Mouse (Mus musculus): Measurements from ENCODE around the gene Cdk5r2. TPM values are rescaled to one million over a fixed set of nuclear protein-coding genes. Genes with fewer than 3 reads are reported as not detected.

The Cdk5r2 gene
- total and polyA plus RNA-seq, 3 experiments, result 0.04 to 0.24 TPM; not detected in 1

GRCm38 (mm10) chr1:74824518-74825302, 30.0 kb upstream of the Cdk5r2 start:
- peak; percentile 4 for DNase-seq (ENCODE audit: extremely low read depth)
- Histone ChIP-seq H3K4me2 (ENCODE audit: insufficient read depth, low read depth, poor library complexity, severe bottlenecking) (0 out of 2 replicates have a peak overlapping the region, but pooled peaks have one; percentile 8), H3K27ac (ENCODE audit: insufficient read depth, low read depth) (no peak overlapping the region), H3K9me3 (replicated peaks; ENCODE audit: low read length) (no peaks in the 10 kb centered on the region), H3K9ac (ENCODE audit: insufficient read depth, low read depth) (no peak overlapping the region), H3K27me3 (replicated peaks) (no peaks in the 10 kb centered on the region), H3K79me2 (replicated peaks; ENCODE audit: control insufficient read depth, extremely low read depth, insufficient read depth, poor library complexity, severe bottlenecking) (no peaks in the 10 kb centered on the region), H3K4me1 (ENCODE audit: control insufficient read depth in 1 of 2, insufficient read depth in 2 of 2) (peaks cover 0 to 10% of the 10 kb centered on the region in 2 experiments; a peak in 1 of 4 replicates), H3K4me3 (replicated peaks in 1 of 3; ENCODE audit: low read depth in 2 of 3, low read length in 2 of 3, poor library complexity in 1 of 3) (no peak overlapping the region), H3K36me3 (replicated peaks in 1 of 2; ENCODE audit: control insufficient read depth in 1 of 2, insufficient read depth in 1 of 2, low read length in 1 of 2) (peaks cover 0 to 5% of the 10 kb centered on the region in 2 experiments)
- no peak for TF ChIP-seq MAFK (IDR thresholded peaks at IDR 0.05; ENCODE audit: insufficient replicate concordance, low read length)
- TF ChIP-seq PAX5 (IDR thresholded peaks at IDR 0.05; ENCODE audit: low read length), result no peak
- no peak for TF ChIP-seq CHD1 (IDR thresholded peaks at IDR 0.05; ENCODE audit: low read depth, low read length)
- no peak for TF ChIP-seq NRF1 (IDR thresholded peaks at IDR 0.05; ENCODE audit: low read depth, low read length)
- TF ChIP-seq SIN3A (IDR thresholded peaks at IDR 0.05; ENCODE audit: low read length), result no peak
- TF ChIP-seq JUN (IDR thresholded peaks at IDR 0.05; ENCODE audit: insufficient read depth, low read depth, low read length), result no peak
- no peak for TF ChIP-seq ZMIZ1 (IDR thresholded peaks at IDR 0.05; ENCODE audit: low read depth, low read length)
- TF ChIP-seq KAT2A (IDR thresholded peaks at IDR 0.05; ENCODE audit: insufficient replicate concordance, low read length), result no peak
- TF ChIP-seq TCF12 (IDR thresholded peaks at IDR 0.05; ENCODE audit: low read depth, low read length), result no peak
- TF ChIP-seq IRF4 (IDR thresholded peaks at IDR 0.05; ENCODE audit: low read depth, low read length), result no peak
- no peak for TF ChIP-seq POLR2A (IDR thresholded peaks at IDR 0.05; ENCODE audit: low read depth, low read length)
- no peak for TF ChIP-seq ELF1 (IDR thresholded peaks at IDR 0.05; ENCODE audit: low read depth, low read length)
- TF ChIP-seq MXI1 (IDR thresholded peaks at IDR 0.05; ENCODE audit: low read depth, low read length), result no peak
- TF ChIP-seq GABPA (IDR thresholded peaks at IDR 0.05; ENCODE audit: insufficient replicate concordance, low read depth, low read length), result no peak
- no peak for TF ChIP-seq POLR2AphosphoS2 (IDR thresholded peaks at IDR 0.05; ENCODE audit: low read depth, low read length)
- no peak for TF ChIP-seq MEF2A (IDR thresholded peaks at IDR 0.05; ENCODE audit: borderline replicate concordance, low read depth, low read length)
- no peak for TF ChIP-seq ZNF384 (IDR thresholded peaks at IDR 0.05; ENCODE audit: low read depth, low read length)
- no peak for TF ChIP-seq CTCF (conservative IDR thresholded peaks at IDR 0.05 in 1 of 2, IDR thresholded peaks at IDR 0.05 in 1 of 2; ENCODE audit: low read depth in 2 of 2, low read length in 2 of 2)
- TF ChIP-seq JUND (conservative IDR thresholded peaks at IDR 0.05; ENCODE audit: low read depth, low read length), result no peak
- TF ChIP-seq ETS1 (conservative IDR thresholded peaks at IDR 0.05; ENCODE audit: low read depth, low read length), result no peak
- in situ Hi-C loops (cut with MboI; ENCODE audit: low pct_ligation_motif_present, low pct_unique_long_range_greater_than_20kb, low sequenced_read_pairs) (no loop called here), dilution Hi-C loops (cut with MboI; ENCODE audit: extremely low pct_ligation_motif_present, extremely low pct_unique_long_range_greater_than_20kb, low sequenced_read_pairs) (no loop called here)

- in situ Hi-C loops (cut with MboI; ENCODE audit: low pct_ligation_motif_present, low pct_unique_long_range_greater_than_20kb, low sequenced_read_pairs) (no loop called here), dilution Hi-C loops (cut with MboI; ENCODE audit: extremely low pct_ligation_motif_present, extremely low pct_unique_long_range_greater_than_20kb, low sequenced_read_pairs) (no loop called here)
- Histone ChIP-seq H3K9me3 (replicated peaks; ENCODE audit: low read length) (peaks cover 6% of the 10 kb centered on the region), H3K4me2 (ENCODE audit: insufficient read depth, low read depth, poor library complexity, severe bottlenecking) (no peak overlapping the region), H3K36me3 (replicated peaks in 1 of 2; ENCODE audit: control insufficient read depth in 1 of 2, insufficient read depth in 1 of 2, low read length in 1 of 2) (no peaks in the 10 kb centered on the region), H3K79me2 (replicated peaks; ENCODE audit: control insufficient read depth, extremely low read depth, insufficient read depth, poor library complexity, severe bottlenecking) (no peaks in the 10 kb centered on the region), H3K9ac (ENCODE audit: insufficient read depth, low read depth) (no peak overlapping the region), H3K27ac (ENCODE audit: insufficient read depth, low read depth) (no peak overlapping the region), H3K4me1 (ENCODE audit: control insufficient read depth in 1 of 2, insufficient read depth in 2 of 2) (peaks cover 0 to 2% of the 10 kb centered on the region in 2 experiments; a peak in 1 of 4 replicates), H3K4me3 (replicated peaks in 1 of 3; ENCODE audit: low read depth in 2 of 3, low read length in 2 of 3, poor library complexity in 1 of 3) (no peak overlapping the region), H3K27me3 (replicated peaks) (no peaks in the 10 kb centered on the region)
- DNase-seq (ENCODE audit: extremely low read depth), result no peak
- TF ChIP-seq KAT2A (IDR thresholded peaks at IDR 0.05; ENCODE audit: insufficient replicate concordance, low read length) (no peak), MAX (IDR thresholded peaks at IDR 0.05; ENCODE audit: low read length) (no peak), JUND (conservative IDR thresholded peaks at IDR 0.05; ENCODE audit: low read depth, low read length) (no peak), E2F4 (IDR thresholded peaks at IDR 0.05; ENCODE audit: insufficient replicate concordance, low read depth, low read length) (no peak), MAFK (IDR thresholded peaks at IDR 0.05; ENCODE audit: insufficient replicate concordance, low read length) (no peak), MEF2A (IDR thresholded peaks at IDR 0.05; ENCODE audit: borderline replicate concordance, low read depth, low read length) (no peak), ZKSCAN1 (IDR thresholded peaks at IDR 0.05; ENCODE audit: borderline replicate concordance, low read depth, low read length) (no peak), ZC3H11A (IDR thresholded peaks at IDR 0.05; ENCODE audit: low read depth, low read length) (no peak), CHD1 (IDR thresholded peaks at IDR 0.05; ENCODE audit: low read depth, low read length) (no peak)
These were observed 24.7 kb upstream of the Cdk5r2 start for GRCm38 (mm10) chr1:74830061-74830460.
